Mouse (Mus musculus) hindbrain, embryonic 14.5 days (tissue): Measurements from ENCODE around the gene Socs5. TPM values are rescaled to one million over a fixed set of nuclear protein-coding genes. Genes with fewer than 3 reads are reported as not detected.

Experiments
- ATAC-seq: fragments of 200-750 bp; cut with Nextera tagmentation; 2 replicates; pipeline ENCODE4 v1.8.0; 2017; ENCODE audit warnings: moderate number of reproducible peaks, mild to moderate bottlenecking, moderate TSS enrichment, moderate library complexity; ENCODE audit not compliant: low FRiP score
- DNase-seq: peaks from one replicate; pipeline ENCODE4 v3.0.0-alpha.2; 2015; ENCODE audit warnings: low spot score
- H3K27ac ChIP-seq: fragments of 300-500 bp; sonication (generic); 2 replicates; pipeline ENCODE4 v1.5.1; 2014; ENCODE audit warnings: mild to moderate bottlenecking, moderate library complexity
- H3K27me3 ChIP-seq: fragments of 300-500 bp; sonication (generic); 2 replicates; pipeline ENCODE4 v1.6.1; 2014; ENCODE audit warnings: mild to moderate bottlenecking, low read length, mixed read lengths; ENCODE audit not compliant: control insufficient read depth, insufficient read depth
- H3K36me3 ChIP-seq: fragments of 300-500 bp; sonication (generic); replicated peaks from 2 replicates; pipeline ENCODE4 v1.6.1; 2014; ENCODE audit not compliant: control insufficient read depth, insufficient read depth
- H3K4me1 ChIP-seq: fragments of 300-500 bp; sonication (generic); replicated peaks from 2 replicates; pipeline ENCODE4 v1.6.1; 2014; ENCODE audit warnings: antibody characterized with exemption, low read length, mixed read lengths; ENCODE audit not compliant: control insufficient read depth, insufficient read depth
- H3K4me2 ChIP-seq: fragments of 300-500 bp; sonication (generic); replicated peaks from 2 replicates; pipeline ENCODE4 v1.6.1; 2014; ENCODE audit warnings: mild to moderate bottlenecking, moderate library complexity
- H3K4me3 ChIP-seq: fragments of 300-500 bp; sonication (generic); replicated peaks from 2 replicates; pipeline ENCODE4 v1.5.1; 2014; ENCODE audit warnings: mild to moderate bottlenecking, low read length
- H3K9ac ChIP-seq: fragments of 300-500 bp; sonication (generic); 2 replicates; pipeline ENCODE4 v1.6.1; 2014
- H3K9me3 ChIP-seq: fragments of 300-500 bp; sonication (generic); 2 replicates; pipeline ENCODE4 v1.6.1; 2016; ENCODE audit warnings: low read length; ENCODE audit not compliant: control insufficient read depth
- WGBS: fragments of 180-500 bp; shearing (Covaris S2); extraction: QIAGEN DNeasy Blood & Tissue Kit; methylation state at CpG from one replicate; pipeline ENCODE4 v1.1.7; 2014; 5-methylcytosine and 5-hydroxymethylcytosine counted together
- polyA plus RNA-seq: library from polyadenylated mRNA; unstranded; fragments of >200 nt; fragmentation: Nextera tagmentation; extraction: Ambion mirVana; gene quantifications from 2 replicates; pipeline ENCODE4 v1.2.1, GENCODE M21; 2014

Gene Socs5
- polyA plus RNA-seq, 1 experiment from 2014 or later = 22.1 TPM

DNA sequence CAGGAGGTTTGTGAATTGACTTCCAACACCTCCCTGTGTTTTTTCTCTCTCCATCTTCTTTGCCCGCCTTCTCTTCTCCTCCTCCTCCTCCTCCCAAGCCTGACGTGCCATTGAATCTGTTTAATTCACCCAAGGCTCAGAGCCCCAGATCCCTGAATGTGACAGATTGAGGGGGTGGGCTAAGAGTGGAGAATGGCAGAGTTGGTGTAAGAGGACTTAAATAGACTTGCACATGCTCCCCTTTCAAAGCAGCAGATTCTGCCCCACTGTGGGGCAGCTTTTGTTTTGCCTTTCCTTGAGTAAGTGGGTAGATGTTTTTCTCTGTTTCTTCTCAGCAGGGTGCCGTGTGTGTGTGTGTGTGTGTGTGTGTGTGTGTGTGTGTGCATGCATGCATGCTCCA, 61.6 kb downstream of the Socs5 start:
- H3K36me3 ChIP-seq = no peaks in the 10 kb centered on the region
- ATAC-seq = no peak
- H3K9me3 ChIP-seq = peaks cover 12% of the 10 kb centered on the region
- H3K4me3 ChIP-seq = no peak overlapping the region
- no peaks in the 10 kb centered on the region for H3K27me3 ChIP-seq
- no peaks in the 10 kb centered on the region for H3K4me1 ChIP-seq
- no peak overlapping the region for H3K9ac ChIP-seq
- 30% methylated on average over 3 of the region's 3 CpGs for WGBS
- no peak overlapping the region for H3K27ac ChIP-seq
- no peak overlapping the region for H3K4me2 ChIP-seq
- no peak for DNase-seq

GRCm38 (mm10) chr17:87170364-87170763, 62.9 kb downstream of the Socs5 start:
- no peaks in the 10 kb centered on the region for H3K36me3 ChIP-seq
- no peak overlapping the region for H3K4me3 ChIP-seq
- no peak for DNase-seq
- peaks cover 12% of the 10 kb centered on the region for H3K9me3 ChIP-seq
- H3K4me2 ChIP-seq = no peak overlapping the region
- H3K9ac ChIP-seq = no peak overlapping the region
- ATAC-seq = no peak
- H3K4me1 ChIP-seq = no peaks in the 10 kb centered on the region
- 54% methylated on average over 5 of the region's 5 CpGs for WGBS
- H3K27me3 ChIP-seq = no peaks in the 10 kb centered on the region
- H3K27ac ChIP-seq = no peak overlapping the region

- no peak overlapping the region for H3K4me3 ChIP-seq
- ATAC-seq = no peak
Measured at GRCm38 (mm10) chr17:87172031-87172430, 64.6 kb downstream of the Socs5 start.

DNA sequence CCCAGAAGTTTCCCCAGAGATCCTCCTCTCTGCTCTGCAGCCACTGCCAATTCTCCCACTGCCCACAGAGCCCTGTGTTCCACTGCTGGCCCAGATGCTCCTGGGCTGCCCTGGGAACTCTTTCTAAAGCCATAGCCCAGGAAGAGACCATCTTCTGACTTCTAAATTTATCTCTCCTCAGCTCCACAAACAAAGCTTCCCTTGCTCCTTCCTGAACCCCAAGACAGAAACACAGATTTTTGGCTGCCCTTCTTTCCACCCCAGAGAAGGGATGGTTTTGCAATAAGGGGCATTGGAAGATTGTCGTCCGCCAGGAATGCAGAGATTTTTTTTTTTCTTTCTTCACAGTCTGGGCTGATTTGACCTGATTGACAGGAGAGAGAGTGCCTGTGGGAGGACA, 66.5 kb downstream of the Socs5 start:
- peaks cover 12% of the 10 kb centered on the region for H3K9me3 ChIP-seq
- no peak overlapping the region for H3K9ac ChIP-seq
- DNase-seq (no peak), ATAC-seq (no peak)
- H3K4me1 ChIP-seq = 0 out of 2 replicates have a peak, but pooled peaks cover 1% of the 10 kb centered on the region
- no peaks in the 10 kb centered on the region for H3K36me3 ChIP-seq
- no peak overlapping the region for H3K27ac ChIP-seq
- H3K4me3 ChIP-seq = no peak overlapping the region
- H3K27me3 ChIP-seq = no peaks in the 10 kb centered on the region
- no peak overlapping the region for H3K4me2 ChIP-seq
- 68% methylated on average over 2 of the region's 2 CpGs for whole genome bisulfite sequencing

More at GRCm38 (mm10) chr17:87172031-87172430, 64.6 kb downstream of the Socs5 start:
- Histone ChIP-seq H3K9ac (no peak overlapping the region), H3K9me3 (peaks cover 12% of the 10 kb centered on the region), H3K27me3 (no peaks in the 10 kb centered on the region), H3K36me3 (no peaks in the 10 kb centered on the region), H3K4me1 (no peaks in the 10 kb centered on the region), H3K27ac (no peak overlapping the region), H3K4me2 (no peak overlapping the region)
- WGBS = 70% methylated on average over 3 of the region's 3 CpGs
- DNase-seq = no peak

DNA sequence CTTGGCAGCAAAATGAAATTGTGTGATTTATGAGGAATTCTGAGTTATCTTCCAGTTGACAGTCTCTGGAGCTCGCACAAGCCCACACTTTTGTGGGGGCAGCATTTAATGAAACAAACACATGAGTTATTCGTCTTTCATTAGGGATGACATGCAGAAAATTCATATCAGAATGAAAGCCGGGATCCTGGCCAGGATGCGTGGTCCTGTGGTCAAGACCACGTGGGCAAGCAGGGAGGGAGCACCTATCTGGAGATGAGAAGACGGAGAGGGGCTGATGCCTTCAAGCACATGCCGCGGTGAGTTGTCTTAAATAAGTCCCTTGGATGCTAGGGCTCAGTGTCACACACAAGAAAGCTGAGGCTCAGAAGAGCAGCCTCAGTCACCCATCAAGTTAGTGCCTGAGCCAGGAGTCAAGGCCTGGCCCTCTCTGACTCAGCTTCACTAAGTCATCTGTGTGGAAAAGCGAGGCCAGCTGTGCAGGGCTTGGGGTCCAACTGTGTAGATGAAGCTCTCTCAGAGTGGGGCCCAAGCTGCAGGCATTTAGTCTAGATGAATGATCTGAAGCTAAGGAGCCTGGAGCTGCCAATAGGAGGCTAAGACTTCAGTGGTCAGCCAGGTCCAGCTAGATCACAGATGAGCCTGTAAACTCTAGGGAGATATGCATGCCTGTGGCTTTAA, 67.3 kb downstream of the Socs5 start:
- H3K36me3 ChIP-seq = no peaks in the 10 kb centered on the region
- no peak for DNase-seq
- peaks cover 12% of the 10 kb centered on the region for H3K9me3 ChIP-seq
- 86% methylated on average over 9 of the region's 9 CpGs for WGBS
- H3K9ac ChIP-seq = no peak overlapping the region
- H3K4me1 ChIP-seq = 0 out of 2 replicates have a peak, but pooled peaks cover 5% of the 10 kb centered on the region
- H3K27ac ChIP-seq = no peak overlapping the region
- no peak for ATAC-seq
- no peak overlapping the region for H3K4me2 ChIP-seq
- H3K27me3 ChIP-seq = no peaks in the 10 kb centered on the region
- no peak overlapping the region for H3K4me3 ChIP-seq

- H3K36me3 ChIP-seq = no peaks in the 10 kb centered on the region
- H3K9me3 ChIP-seq = peaks cover 12% of the 10 kb centered on the region
- no peak overlapping the region for H3K4me2 ChIP-seq
- no peak for DNase-seq
- 76% methylated on average over 17 of the region's 17 CpGs for WGBS
- H3K9ac ChIP-seq = no peak overlapping the region
- no peak overlapping the region for H3K27ac ChIP-seq
- no peaks in the 10 kb centered on the region for H3K27me3 ChIP-seq
- ATAC-seq = no peak
- H3K4me1 ChIP-seq = 0 out of 2 replicates have a peak, but pooled peaks cover 5% of the 10 kb centered on the region
- no peak overlapping the region for H3K4me3 ChIP-seq
Measured at GRCm38 (mm10) chr17:87176066-87177012, 68.9 kb downstream of the Socs5 start.

DNA sequence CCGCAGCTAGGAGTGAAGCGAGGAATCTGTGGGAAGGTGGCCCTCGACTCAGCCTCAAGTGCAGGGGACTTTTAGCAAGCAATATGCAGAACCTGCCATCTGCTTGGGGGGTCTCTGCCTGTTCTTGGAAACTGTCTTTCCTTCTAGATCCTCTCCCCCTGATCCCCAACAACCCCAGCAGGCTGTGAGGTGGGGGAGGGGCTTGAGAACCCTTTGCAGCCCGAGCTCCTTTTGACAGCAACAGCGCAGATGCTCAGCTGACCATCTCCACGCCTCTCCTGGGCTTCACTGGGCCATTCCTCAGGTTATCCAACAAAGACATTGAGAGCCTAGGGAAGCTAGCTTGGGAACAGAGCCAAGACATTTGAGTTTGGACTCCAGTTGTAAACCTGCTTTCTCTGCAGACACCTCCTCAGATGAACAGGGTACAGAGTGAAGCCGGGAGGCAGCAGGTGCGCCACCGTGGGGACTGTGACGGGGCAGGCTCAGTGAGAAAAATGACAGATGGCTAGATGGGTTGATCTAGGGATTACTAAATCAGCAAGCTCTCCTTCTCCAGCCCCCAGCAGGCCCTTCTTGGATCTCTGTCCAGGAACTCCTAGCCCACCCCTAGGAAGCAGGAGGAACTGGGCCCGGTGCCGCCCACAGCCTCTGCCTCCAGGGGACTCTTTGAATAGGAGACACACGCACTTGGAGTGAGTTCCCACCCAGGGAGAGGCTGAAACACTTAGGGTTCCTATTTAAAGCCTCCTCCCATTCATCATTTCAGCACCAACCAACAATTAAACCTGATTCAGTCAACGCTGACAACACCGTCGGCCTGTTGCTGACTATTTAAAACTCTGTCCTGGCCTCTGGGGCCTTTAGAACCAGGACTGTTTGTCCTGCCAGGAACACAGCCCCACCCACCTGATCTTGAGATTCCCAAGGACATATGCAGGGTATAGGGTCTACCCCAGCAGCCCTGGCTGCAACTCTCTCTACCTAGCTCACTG, 71.4 kb downstream of the Socs5 start:
- no peak overlapping the region for H3K9ac ChIP-seq
- WGBS = 27% methylated on average over 16 of the region's 16 CpGs

GRCm38 (mm10) chr17:87179939-87180550, 72.6 kb downstream of the Socs5 start:
- H3K27ac ChIP-seq = no peak overlapping the region
- no peaks in the 10 kb centered on the region for H3K36me3 ChIP-seq
- WGBS = 48% methylated on average over 9 of the region's 9 CpGs
- DNase-seq (no peak), ATAC-seq (no peak)
- H3K4me1 ChIP-seq = 0 out of 2 replicates have a peak, but pooled peaks cover 5% of the 10 kb centered on the region
- H3K9me3 ChIP-seq = no peaks in the 10 kb centered on the region
- no peaks in the 10 kb centered on the region for H3K27me3 ChIP-seq
- no peak overlapping the region for H3K4me2 ChIP-seq
- no peak overlapping the region for H3K4me3 ChIP-seq
- no peak overlapping the region for H3K9ac ChIP-seq

More for the DNA sequence above, 71.4 kb downstream of the Socs5 start:
- Histone ChIP-seq H3K9me3 (no peaks in the 10 kb centered on the region), H3K36me3 (no peaks in the 10 kb centered on the region), H3K27ac (no peak overlapping the region), H3K27me3 (no peaks in the 10 kb centered on the region), H3K4me2 (no peak overlapping the region), H3K4me3 (no peak overlapping the region), H3K4me1 (0 out of 2 replicates have a peak, but pooled peaks cover 5% of the 10 kb centered on the region)
- DNase-seq (no peak), ATAC-seq (no peak)
